Mouse (Mus musculus): ENCODE results near the gene Gm20662. TPM values are rescaled to one million over a fixed set of nuclear protein-coding genes. Genes with fewer than 3 reads are reported as not detected.
"Not testable (repeated sequence)": the region's sequence is repeated elsewhere in the genome, so short reads cannot be mapped to it uniquely, and the experiment has no call there.

The Gm20662 gene
- total and polyA plus RNA-seq, 3 experiments = 0.27 to 0.76 TPM; not detected in 1

DNA sequence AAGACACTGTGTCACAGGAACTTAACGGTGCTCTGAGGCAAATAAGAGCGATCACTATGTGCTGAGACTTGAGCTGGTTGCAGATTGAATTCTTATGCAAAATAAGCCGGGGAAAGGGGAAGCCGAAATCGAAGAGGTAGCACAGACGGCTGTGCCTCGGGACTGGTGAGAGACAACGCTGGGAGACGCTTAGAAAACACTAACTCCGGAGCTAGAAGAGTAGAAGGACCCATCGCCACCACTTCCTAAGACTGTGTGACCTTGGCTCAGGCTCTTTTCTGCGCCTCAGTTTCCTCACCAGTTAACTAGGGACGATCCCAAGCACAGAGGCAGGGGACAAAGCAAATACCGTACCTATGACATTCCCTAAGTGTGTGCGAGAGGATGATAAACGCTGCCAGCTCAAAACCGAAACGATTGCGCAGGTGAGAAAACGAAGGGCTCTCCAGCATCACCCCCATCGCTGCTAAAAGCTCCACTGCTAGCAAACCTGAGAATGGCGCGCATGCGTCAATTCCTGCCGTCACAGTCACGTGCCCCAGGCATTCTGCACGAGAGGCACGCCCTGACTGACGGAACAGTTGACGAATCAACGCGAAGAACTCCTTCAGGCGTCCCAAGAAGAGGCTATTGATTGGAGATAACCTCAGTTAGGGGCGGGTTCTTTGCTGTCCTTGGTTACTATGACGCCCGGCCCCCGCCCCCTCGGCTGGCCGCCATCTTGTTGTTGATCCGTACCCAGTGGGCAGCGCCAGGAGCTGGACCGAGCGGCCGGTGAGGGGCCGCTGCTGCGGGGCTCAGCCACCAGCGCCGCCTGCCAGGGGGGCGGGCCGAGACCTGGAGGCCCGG lies 6.0 kb downstream of the Gm20662 start, which contains the start of gene Ip6k1:
TSS of gene Ip6k1 (plus strand) at position 580 of the 849 bp plus-strand sequence.
- peak; percentile 100 for ATAC-seq (ENCODE audit: extremely low read depth, insufficient number of reproducible peaks, low FRiP score, poor library complexity, severe bottlenecking)
- TF ChIP-seq GATA1 (IDR thresholded peaks at IDR 0.05; ENCODE audit: borderline replicate concordance, low read length) = no peak
- TF ChIP-seq GATA2 (IDR thresholded peaks at IDR 0.05; ENCODE audit: borderline replicate concordance, low read depth, low read length) = no peak
- TF ChIP-seq CTCF (IDR thresholded peaks at IDR 0.05; ENCODE audit: low read depth, low read length) = no peak
- TF ChIP-seq POLR2AphosphoS5 (IDR thresholded peaks at IDR 0.05; ENCODE audit: insufficient replicate concordance, low read depth, low read length) = no peak
- no peak for TF ChIP-seq TAL1 (conservative IDR thresholded peaks at IDR 0.05; ENCODE audit: low read depth, low read length)
- H3K27me3 ChIP-seq (ENCODE audit: insufficient read depth, low read length) = peaks cover 11% of the 10 kb centered on the region
- no peaks in the 10 kb centered on the region for H3K9me3 ChIP-seq (replicated peaks)
- DNase-seq (ENCODE audit: low spot score) = peak; percentile 98
- H3K4me3 ChIP-seq (ENCODE audit: low read depth, low read length) = peak within 1 kb of the TSS; percentile 96
- peaks cover 13% of the 10 kb centered on the region for H3K36me3 ChIP-seq (replicated peaks)
- H3K4me1 ChIP-seq (ENCODE audit: insufficient read depth, low read depth, low read length) = peaks cover 28% of the 10 kb centered on the region

DNA sequence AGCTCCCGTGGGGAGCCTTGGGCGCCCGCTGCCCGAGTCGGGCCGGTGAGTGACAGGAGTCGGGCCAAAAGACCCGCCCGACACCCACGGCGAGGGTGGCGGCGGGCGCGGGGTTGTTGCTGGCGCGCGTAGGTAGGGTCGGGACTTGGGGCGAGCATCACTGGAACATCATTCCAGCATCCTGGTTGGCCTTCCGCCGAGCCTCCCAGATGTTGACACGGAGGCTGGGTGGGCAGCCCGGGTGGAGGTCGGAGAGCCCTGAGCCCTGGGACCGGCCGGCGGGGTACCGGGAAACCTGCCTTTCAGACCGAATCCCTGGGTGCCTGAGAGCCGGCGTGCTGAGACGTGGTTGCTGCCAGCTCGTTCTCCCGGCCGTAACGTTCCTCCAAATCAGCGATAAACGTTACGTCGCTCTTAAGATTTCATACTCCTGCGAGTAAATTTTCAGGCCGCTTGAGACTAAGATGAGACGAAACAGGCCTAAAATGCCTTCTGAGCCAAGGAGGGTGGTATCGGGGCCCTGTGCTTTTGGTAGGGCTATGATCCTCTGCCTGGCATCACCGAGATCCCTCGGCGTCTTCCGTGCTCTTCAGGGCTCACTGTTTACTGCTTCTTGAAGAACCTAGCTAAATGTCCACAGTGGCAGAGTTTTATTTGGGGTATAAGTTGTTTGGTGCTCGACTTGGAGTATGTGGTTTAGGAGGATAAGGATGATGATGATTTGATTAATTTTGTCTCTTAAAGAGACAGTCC lies 6.8 kb downstream of the Gm20662 start:
- ATAC-seq (ENCODE audit: extremely low read depth, insufficient number of reproducible peaks, low FRiP score, poor library complexity, severe bottlenecking) = no peak
- no peak for DNase-seq (ENCODE audit: low spot score)
- no peak for TF ChIP-seq GATA2 (IDR thresholded peaks at IDR 0.05; ENCODE audit: borderline replicate concordance, low read depth, low read length)
- no peak for TF ChIP-seq GATA1 (IDR thresholded peaks at IDR 0.05; ENCODE audit: borderline replicate concordance, low read length)
- no peak for TF ChIP-seq POLR2AphosphoS5 (IDR thresholded peaks at IDR 0.05; ENCODE audit: insufficient replicate concordance, low read depth, low read length)
- TF ChIP-seq CTCF (IDR thresholded peaks at IDR 0.05; ENCODE audit: low read depth, low read length) = no peak
- TF ChIP-seq TAL1 (conservative IDR thresholded peaks at IDR 0.05; ENCODE audit: low read depth, low read length) = no peak
- H3K4me1 ChIP-seq (ENCODE audit: insufficient read depth, low read depth, low read length) = peaks cover 29% of the 10 kb centered on the region
- no peaks in the 10 kb centered on the region for H3K9me3 ChIP-seq (replicated peaks)
- H3K4me3 ChIP-seq (ENCODE audit: low read depth, low read length) = peak overlapping the region; percentile 96
- peaks cover 11% of the 10 kb centered on the region for H3K27me3 ChIP-seq (ENCODE audit: insufficient read depth, low read length)
- H3K36me3 ChIP-seq (replicated peaks) = peaks cover 17% of the 10 kb centered on the region

DNA sequence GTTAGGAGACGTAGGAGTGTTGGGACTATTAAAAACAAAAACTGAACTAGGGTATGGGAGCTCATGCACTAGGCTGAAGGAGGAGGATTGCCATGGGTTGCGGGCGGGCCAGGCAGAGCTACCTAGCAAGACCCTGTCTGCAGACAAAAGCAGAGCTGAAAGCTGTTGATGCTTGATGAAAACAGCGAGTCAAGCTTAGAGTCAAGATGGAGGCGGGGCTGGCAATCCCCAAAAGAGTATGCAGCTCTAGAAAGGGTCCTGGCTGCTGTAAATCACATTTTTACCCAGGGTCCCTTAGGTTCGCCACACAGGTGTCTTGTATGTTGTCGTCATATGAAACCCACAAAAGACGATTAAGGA lies 7.4 kb downstream of the Gm20662 start:
- no peak for ATAC-seq (ENCODE audit: extremely low read depth, insufficient number of reproducible peaks, low FRiP score, poor library complexity, severe bottlenecking)

DNA sequence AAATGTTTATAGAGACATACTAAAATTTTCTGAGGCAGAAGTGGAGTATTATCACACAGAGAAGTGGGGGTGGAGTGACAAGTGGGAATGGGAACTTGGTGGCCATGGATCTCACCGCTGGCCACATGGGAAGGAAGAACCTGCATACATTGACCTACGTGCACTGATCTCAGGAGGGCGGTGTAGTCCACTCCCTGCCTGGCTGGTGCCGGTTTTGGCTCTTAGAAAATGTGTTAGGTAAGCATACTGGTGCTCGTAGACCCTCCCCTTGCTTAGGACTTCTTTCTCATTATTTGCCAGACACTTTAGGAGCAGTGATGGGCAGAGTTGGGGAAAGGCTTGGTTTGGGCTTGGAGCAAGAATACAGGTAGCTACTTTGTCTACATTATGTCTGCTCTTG lies 11.9 kb downstream of the Gm20662 start:
- DNase-seq (ENCODE audit: low spot score) (no peak), ATAC-seq (ENCODE audit: extremely low read depth, insufficient number of reproducible peaks, low FRiP score, poor library complexity, severe bottlenecking) (no peak)
- Histone ChIP-seq H3K27me3 (ENCODE audit: insufficient read depth, low read length) (no peaks in the 10 kb centered on the region), H3K36me3 (replicated peaks) (peaks cover 40% of the 10 kb centered on the region), H3K9me3 (replicated peaks) (no peaks in the 10 kb centered on the region), H3K4me3 (ENCODE audit: low read depth, low read length) (no peak overlapping the region), H3K4me1 (ENCODE audit: insufficient read depth, low read depth, low read length) (peaks cover 29% of the 10 kb centered on the region)
- TF ChIP-seq GATA2 (IDR thresholded peaks at IDR 0.05; ENCODE audit: borderline replicate concordance, low read depth, low read length) (no peak), CTCF (IDR thresholded peaks at IDR 0.05; ENCODE audit: low read depth, low read length) (no peak), TAL1 (conservative IDR thresholded peaks at IDR 0.05; ENCODE audit: low read depth, low read length) (no peak), GATA1 (IDR thresholded peaks at IDR 0.05; ENCODE audit: borderline replicate concordance, low read length) (no peak), POLR2AphosphoS5 (IDR thresholded peaks at IDR 0.05; ENCODE audit: insufficient replicate concordance, low read depth, low read length) (no peak)

More for the DNA sequence above, 7.4 kb downstream of the Gm20662 start:
- H3K4me1 ChIP-seq (ENCODE audit: insufficient read depth, low read depth, low read length) = peaks cover 32% of the 10 kb centered on the region
- H3K36me3 ChIP-seq (replicated peaks) = peaks cover 22% of the 10 kb centered on the region
- peaks cover 10% of the 10 kb centered on the region for H3K27me3 ChIP-seq (ENCODE audit: insufficient read depth, low read length)
- no peak for DNase-seq (ENCODE audit: low spot score)
- peak overlapping the region; percentile 96 for H3K4me3 ChIP-seq (ENCODE audit: low read depth, low read length)
- H3K9me3 ChIP-seq (replicated peaks) = no peaks in the 10 kb centered on the region
- no peak for TF ChIP-seq GATA2 (IDR thresholded peaks at IDR 0.05; ENCODE audit: borderline replicate concordance, low read depth, low read length)
- no peak for TF ChIP-seq CTCF (IDR thresholded peaks at IDR 0.05; ENCODE audit: low read depth, low read length)
- no peak for TF ChIP-seq TAL1 (conservative IDR thresholded peaks at IDR 0.05; ENCODE audit: low read depth, low read length)
- no peak for TF ChIP-seq GATA1 (IDR thresholded peaks at IDR 0.05; ENCODE audit: borderline replicate concordance, low read length)
- no peak for TF ChIP-seq POLR2AphosphoS5 (IDR thresholded peaks at IDR 0.05; ENCODE audit: insufficient replicate concordance, low read depth, low read length)

DNA sequence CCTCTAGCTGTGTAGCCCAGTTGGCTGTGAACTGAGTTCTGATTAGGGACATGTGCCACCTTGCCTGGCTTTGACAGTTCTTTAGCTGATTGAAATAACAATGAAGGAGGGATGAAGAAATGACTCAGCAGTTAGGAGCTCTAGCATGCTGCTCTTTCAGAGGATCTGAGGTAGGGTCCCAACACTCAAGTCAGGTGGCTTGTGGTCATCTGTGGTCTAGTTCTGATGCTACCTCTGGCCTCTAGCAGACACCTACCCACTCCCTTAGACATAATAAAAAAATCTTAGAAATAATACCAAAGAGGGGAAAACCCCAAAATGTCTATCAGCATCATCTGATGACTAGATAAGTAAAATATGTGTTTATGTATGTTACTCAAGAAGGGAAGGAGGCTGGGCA lies 14.2 kb downstream of the Gm20662 start:
- no peaks in the 10 kb centered on the region for H3K9me3 ChIP-seq (replicated peaks)
- H3K36me3 ChIP-seq (replicated peaks) = peaks cover 40% of the 10 kb centered on the region
- ATAC-seq (ENCODE audit: extremely low read depth, insufficient number of reproducible peaks, low FRiP score, poor library complexity, severe bottlenecking) (no peak), DNase-seq (ENCODE audit: low spot score) (no peak)
- H3K4me3 ChIP-seq (ENCODE audit: low read depth, low read length) = no peak overlapping the region
- peaks cover 12% of the 10 kb centered on the region; the same call in 1 of the 2 replicates for H3K4me1 ChIP-seq (ENCODE audit: insufficient read depth, low read depth, low read length)
- no peaks in the 10 kb centered on the region for H3K27me3 ChIP-seq (ENCODE audit: insufficient read depth, low read length)
- no peak for TF ChIP-seq GATA2 (IDR thresholded peaks at IDR 0.05; ENCODE audit: borderline replicate concordance, low read depth, low read length)
- TF ChIP-seq TAL1 (conservative IDR thresholded peaks at IDR 0.05; ENCODE audit: low read depth, low read length) = no peak

DNA sequence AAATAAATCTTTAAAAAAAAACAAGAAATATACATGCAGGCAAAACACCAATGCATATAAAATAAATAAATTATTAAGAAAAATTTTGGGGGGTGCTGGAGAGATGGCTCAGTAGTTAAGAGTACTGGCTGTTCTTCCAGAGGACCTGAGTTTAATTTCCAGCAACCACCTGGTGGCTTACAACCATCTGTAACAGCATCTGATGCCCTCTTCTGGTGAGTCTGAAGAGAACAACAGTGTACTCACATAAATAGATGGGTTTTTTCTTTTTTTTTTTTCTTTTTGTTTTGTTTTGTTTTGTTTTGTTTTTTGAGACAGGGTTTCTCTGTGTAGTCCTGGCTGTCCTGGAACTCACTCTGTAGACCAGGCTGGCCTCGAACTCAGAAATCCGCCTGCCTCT lies 17.4 kb downstream of the Gm20662 start:
- H3K9me3 ChIP-seq (replicated peaks); H3K4me1 ChIP-seq (ENCODE audit: insufficient read depth, low read depth, low read length); DNase-seq (ENCODE audit: low spot score); H3K4me3 ChIP-seq (ENCODE audit: low read depth, low read length); H3K27me3 ChIP-seq (ENCODE audit: insufficient read depth, low read length); ATAC-seq (ENCODE audit: extremely low read depth, insufficient number of reproducible peaks, low FRiP score, poor library complexity, severe bottlenecking): not testable (repeated sequence)
- H3K36me3 ChIP-seq (replicated peaks) = peaks cover 47% of the 10 kb centered on the region

Data from G1E (cell line).